Mouse (Mus musculus) gastrocnemius, postnatal 25 days (tissue): ENCODE measurements around the gene Mob2. TPM values are rescaled to one million over a fixed set of nuclear protein-coding genes. Genes with fewer than 3 reads are reported as not detected.
A peak's percentile ranks its signal among the peaks of the same experiment; 100 is the strongest.

Experiments used
- DNase-seq: peaks from one replicate; pipeline ENCODE4 v3.0.0; 2022
- long read RNA-seq, 2 experiments: library from polyadenylated mRNA; stranded (forward); transcript quantifications; one replicate each; pipeline ENCODE4 v2.0.0; 2021
- total RNA-seq, 2 experiments: library from RNA; stranded (reverse); gene quantifications; 1 replicate in 1 of 2; 2 replicates in 1 of 2; pipeline ENCODE4 v1.2.3; 2021

The Mob2 gene
- 10 to 100 TPM; 37.8 to 42.9 TPM for total RNA-seq
- long read RNA-seq, experiment 1, transcript Mob2-201 (5 exons, 1,490 nt) = major isoform, 52 of 276 reads
- long read RNA-seq, experiment 1, transcript Mob2-206 (5 exons, 2,140 nt) = minor isoform, 5 of 276 reads
- long read RNA-seq, experiment 1, partial matches to known transcripts = 1 of 276 reads
- long read RNA-seq, experiment 1, other reads (novel, unspliced or antisense) = 217 of 276 reads
- long read RNA-seq, experiment 2, transcript Mob2-206 (5 exons, 2,140 nt) = minor isoform, 5 of 227 reads
- long read RNA-seq, experiment 2, transcript Mob2-201 (5 exons, 1,490 nt) = major isoform, 68 of 227 reads
- long read RNA-seq, experiment 2, partial matches to known transcripts = 2 of 227 reads
- long read RNA-seq, experiment 2, other reads (novel, unspliced or antisense) = 149 of 227 reads

GRCm38 (mm10) chr7:142060931-142061565 lies at the start of gene Mob2:
Gene Mob2, minus strand, starts transcription at chr7:142061065.
- peak; percentile 88 for DNase-seq

- no peak for DNase-seq
Measured at GRCm38 (mm10) chr7:142104747-142105146, 43.9 kb upstream of the Mob2 start.

- peak; percentile 70 for DNase-seq
Measured at GRCm38 (mm10) chr7:142097776-142098175, 36.9 kb upstream of the Mob2 start.

GRCm38 (mm10) chr7:142096701-142097100 lies 35.8 kb upstream of the Mob2 start:
- no peak for DNase-seq

- DNase-seq = peak; percentile 89
Measured at GRCm38 (mm10) chr7:142095183-142095931, 34.5 kb upstream of the Mob2 start, which contains the start of gene Dusp8. Gene Dusp8, minus strand, starts transcription at chr7:142095843.

GRCm38 (mm10) chr7:142094301-142095143 lies 33.7 kb upstream of the Mob2 start:
- DNase-seq = no peak

GRCm38 (mm10) chr7:142093696-142094240 lies 32.9 kb upstream of the Mob2 start:
- no peak for DNase-seq

GRCm38 (mm10) chr7:142092991-142093390 lies 32.1 kb upstream of the Mob2 start:
- no peak for DNase-seq

GRCm38 (mm10) chr7:142091848-142092247 lies 31.0 kb upstream of the Mob2 start:
- no peak for DNase-seq

- DNase-seq = no peak
Measured at GRCm38 (mm10) chr7:142089648-142090447, 29.0 kb upstream of the Mob2 start.

- DNase-seq = no peak
Measured at GRCm38 (mm10) chr7:142088886-142089285, 28.0 kb upstream of the Mob2 start.

GRCm38 (mm10) chr7:142087069-142087652 lies 26.3 kb upstream of the Mob2 start:
- DNase-seq = no peak

GRCm38 (mm10) chr7:142086159-142086905 lies 25.5 kb upstream of the Mob2 start:
- DNase-seq = no peak

- peak; percentile 69 for DNase-seq
Measured at GRCm38 (mm10) chr7:142084820-142085219, 24.0 kb upstream of the Mob2 start.

GRCm38 (mm10) chr7:142084395-142084794 lies 23.5 kb upstream of the Mob2 start:
- no peak for DNase-seq

GRCm38 (mm10) chr7:142083588-142084317 lies 22.9 kb upstream of the Mob2 start:
- peak; percentile 64 for DNase-seq

- no peak for DNase-seq
Measured at GRCm38 (mm10) chr7:142082607-142083006, 21.7 kb upstream of the Mob2 start.

GRCm38 (mm10) chr7:142082179-142082578 lies 21.3 kb upstream of the Mob2 start:
- no peak for DNase-seq

GRCm38 (mm10) chr7:142081736-142082135 lies 20.9 kb upstream of the Mob2 start:
- DNase-seq = no peak
